Mouse (Mus musculus) Patski (cell line): ENCODE measurements around the gene Ralgapa2. TPM values are rescaled to one million over a fixed set of nuclear protein-coding genes. Genes with fewer than 3 reads are reported as not detected.

Source experiments
- ATAC-seq: fragments of 100-300 bp; one replicate; pipeline ENCODE4 v1.8.0; 2021
- CTCF ChIA-PET: fragments of 350-600 bp; sonication (Branson Sonifier 250); formaldehyde crosslinking; loops from one replicate; lab custom pipeline; 2022; ENCODE audit warnings: inconsistent platforms; lab: Charles Lee
- POLR2A ChIA-PET: fragments of 350-600 bp; sonication (Branson Sonifier 250); formaldehyde crosslinking; loops from one replicate; lab custom pipeline; 2022; ENCODE audit warnings: antibody characterized with exemption, inconsistent platforms; lab: Charles Lee
- DNase-seq: peaks from one replicate; pipeline ENCODE4 v3.0.0-alpha.2; 2011; ENCODE audit warnings: low read depth, low spot score
- H3K27me3 ChIP-seq: fragments of 371-371 bp; one replicate; pipeline ENCODE4 v1.5.1; 2021
- CTCF ChIP-seq: fragments of 100-300 bp; IDR thresholded peaks from one replicate; pipeline ENCODE4 v1.5.1; 2021
- in situ Hi-C: fragments of 300-500 bp; cut with MboI; formaldehyde crosslinking; loops from 3 replicates; pipeline ENCODE4 v1.11.1; 2018; ENCODE audit warnings: low pct_unique_long_range_greater_than_20kb, mixed read lengths
- polyA plus RNA-seq: library from polyadenylated mRNA; unstranded; gene quantifications from one replicate; pipeline ENCODE4 v1.2.3, GENCODE M21; 2021

The Ralgapa2 gene
- polyA plus RNA-seq, 1 experiment from 2014 or later: 4.7 TPM

DNA sequence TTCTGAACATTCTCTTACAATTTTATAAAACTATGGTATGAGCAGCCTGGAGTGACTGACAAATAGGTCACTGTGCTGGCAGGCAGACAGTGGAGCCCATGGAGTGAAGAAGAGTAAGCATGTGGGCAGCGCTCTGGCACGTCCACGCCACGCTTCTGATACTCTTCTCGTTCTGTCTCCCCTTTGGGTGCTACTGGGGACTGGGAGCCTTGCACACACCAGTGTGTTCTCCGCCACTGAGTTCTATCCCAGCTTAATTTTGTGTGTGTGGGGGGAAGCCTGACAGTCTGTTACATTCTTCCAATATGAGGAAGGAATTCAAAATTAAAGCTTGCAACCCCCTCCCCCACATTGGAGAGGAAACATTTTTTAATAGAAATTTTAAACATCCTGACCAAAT is 221.8 kb downstream of the Ralgapa2 start:
- ATAC-seq (no peak), DNase-seq (no peak)
- POLR2A ChIA-PET: no interaction called here
- in situ Hi-C loops: no loop called here
- TF ChIP-seq CTCF: no peak
- H3K27me3 ChIP-seq: no peaks in the 10 kb centered on the region
- CTCF ChIA-PET: interaction anchor here (1.4 kb wide), 1 partner anchor 17 kb away, joined by 3 read pairs; no protein-coding TSS in a partner anchor

DNA sequence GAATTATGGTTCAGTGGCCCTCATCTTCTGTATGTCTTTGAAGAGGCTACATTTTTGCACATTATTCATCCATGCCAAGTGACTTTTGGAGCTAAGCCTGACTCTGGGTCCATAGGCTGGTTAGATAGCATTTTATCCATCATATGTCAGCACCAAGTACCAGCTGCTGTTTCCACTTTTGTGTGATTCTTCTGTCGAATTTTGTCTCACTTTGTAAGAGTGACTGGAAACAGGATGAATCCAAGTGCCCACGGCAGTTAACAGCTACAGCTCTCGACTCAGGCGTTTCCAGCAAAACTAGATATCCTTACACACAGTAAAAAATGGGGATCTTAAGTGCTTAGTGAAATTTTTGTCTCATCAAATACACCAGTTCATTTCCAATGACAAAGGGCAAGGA is 222.8 kb downstream of the Ralgapa2 start:
- in situ Hi-C loops: no loop called here
- CTCF ChIA-PET: no interaction called here
- ATAC-seq (no peak), DNase-seq (no peak)
- TF ChIP-seq CTCF: no peak
- POLR2A ChIA-PET: no interaction called here
- H3K27me3 ChIP-seq: no peaks in the 10 kb centered on the region

DNA sequence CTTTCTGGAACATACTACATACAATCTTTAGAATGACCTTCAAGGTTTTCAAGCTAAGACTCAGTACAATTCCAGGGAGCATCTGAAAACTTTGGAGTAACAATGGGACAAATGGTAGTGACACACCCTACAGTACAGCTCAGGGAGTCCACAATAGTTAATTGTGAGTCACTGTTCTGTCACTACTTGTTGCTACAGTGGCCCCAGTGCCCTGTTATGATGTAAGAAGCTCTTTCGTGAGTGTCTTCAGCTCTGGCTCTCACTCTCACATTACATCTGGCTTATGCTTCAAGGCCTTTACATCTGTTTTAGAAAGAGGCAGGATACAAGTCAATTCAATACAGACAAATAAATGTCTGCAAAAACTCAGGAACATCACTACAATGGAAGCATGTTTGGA is 223.8 kb downstream of the Ralgapa2 start:
- ATAC-seq (no peak), DNase-seq (no peak)
- TF ChIP-seq CTCF: no peak
- ChIA-PET CTCF (interaction anchor here (0.7 to 1.1 kb wide), 3 partner anchors 12 to 17 kb away, joined by 3 to 4 read pairs (median 3); no protein-coding TSS in a partner anchor), POLR2A (no interaction called here)
- H3K27me3 ChIP-seq: no peaks in the 10 kb centered on the region
- in situ Hi-C loops: no loop called here

DNA sequence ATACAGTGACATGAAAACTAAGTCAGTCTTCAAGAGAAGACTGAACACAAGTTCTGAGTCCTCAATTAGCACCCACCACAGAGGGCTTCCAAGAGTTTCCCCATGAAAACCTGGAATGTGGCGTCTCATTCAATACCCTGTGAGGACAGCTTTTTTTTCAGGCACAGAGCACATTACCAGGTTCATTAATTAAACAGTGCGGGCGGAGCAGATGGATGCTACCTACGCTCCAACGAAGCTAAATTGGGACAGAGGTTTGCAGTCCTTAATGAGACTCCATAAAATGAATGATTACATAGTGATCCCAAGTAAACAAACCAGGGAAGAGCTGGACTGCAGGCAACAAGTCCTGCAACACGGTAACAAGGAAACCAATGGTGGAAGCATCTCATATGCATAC is 224.6 kb downstream of the Ralgapa2 start:
- POLR2A ChIA-PET: no interaction called here
- CTCF ChIA-PET: interaction anchor here (1.1 kb wide), 2 partner anchors 11 to 14 kb away, joined by 3 to 4 read pairs; no protein-coding TSS in a partner anchor

DNA sequence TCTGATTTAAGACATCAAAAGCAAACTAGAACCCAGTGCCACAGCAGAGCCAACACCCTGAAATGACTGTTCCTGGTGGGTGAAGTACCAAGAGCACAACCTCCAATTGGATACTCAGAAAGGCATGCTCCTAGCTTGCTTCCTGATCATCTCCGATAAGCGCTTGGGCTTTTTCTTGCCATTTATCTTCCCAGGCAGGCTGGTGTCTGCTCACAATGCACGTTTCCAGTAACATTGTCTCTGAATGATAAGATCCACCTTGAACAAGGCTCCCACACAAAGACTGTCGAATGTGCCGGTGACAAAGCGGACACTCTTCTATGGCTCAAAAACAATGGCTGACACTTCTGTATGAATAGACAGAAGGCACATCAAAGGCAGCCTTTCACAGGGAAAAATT is 230.8 kb downstream of the Ralgapa2 start:
- DNase-seq (no peak), ATAC-seq (no peak)
- ChIA-PET POLR2A (no interaction called here), CTCF (no interaction called here)
- no peak for TF ChIP-seq CTCF
- in situ Hi-C loops: no loop called here
- no peaks in the 10 kb centered on the region for H3K27me3 ChIP-seq

More for the DNA sequence above, 224.6 kb downstream of the Ralgapa2 start:
- no peak for ATAC-seq
- in situ Hi-C loops: no loop called here
- no peaks in the 10 kb centered on the region for H3K27me3 ChIP-seq
- no peak for TF ChIP-seq CTCF
- DNase-seq: no peak

DNA sequence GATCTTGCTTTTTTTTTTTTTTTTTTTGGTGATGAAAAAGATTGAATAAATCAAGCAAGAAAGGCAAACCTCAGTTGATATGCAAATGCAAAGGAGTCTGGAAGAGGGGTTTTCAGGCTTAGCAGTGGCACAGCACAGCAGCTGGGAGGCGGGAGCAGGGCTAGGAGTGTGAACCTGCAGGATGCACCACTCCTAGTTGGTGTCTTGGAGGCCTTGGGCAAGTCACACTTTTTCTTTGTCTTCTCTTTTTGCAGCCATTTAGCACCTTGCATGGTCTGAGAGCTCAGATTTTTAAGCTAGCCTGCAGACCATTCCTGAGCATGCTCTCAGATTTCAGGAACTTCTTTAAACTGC is 231.2 kb downstream of the Ralgapa2 start:
- ATAC-seq (no peak), DNase-seq (no peak)
- ChIA-PET CTCF (no interaction called here), POLR2A (no interaction called here)
- in situ Hi-C loops: no loop called here
- no peak for TF ChIP-seq CTCF
- H3K27me3 ChIP-seq: no peaks in the 10 kb centered on the region

DNA sequence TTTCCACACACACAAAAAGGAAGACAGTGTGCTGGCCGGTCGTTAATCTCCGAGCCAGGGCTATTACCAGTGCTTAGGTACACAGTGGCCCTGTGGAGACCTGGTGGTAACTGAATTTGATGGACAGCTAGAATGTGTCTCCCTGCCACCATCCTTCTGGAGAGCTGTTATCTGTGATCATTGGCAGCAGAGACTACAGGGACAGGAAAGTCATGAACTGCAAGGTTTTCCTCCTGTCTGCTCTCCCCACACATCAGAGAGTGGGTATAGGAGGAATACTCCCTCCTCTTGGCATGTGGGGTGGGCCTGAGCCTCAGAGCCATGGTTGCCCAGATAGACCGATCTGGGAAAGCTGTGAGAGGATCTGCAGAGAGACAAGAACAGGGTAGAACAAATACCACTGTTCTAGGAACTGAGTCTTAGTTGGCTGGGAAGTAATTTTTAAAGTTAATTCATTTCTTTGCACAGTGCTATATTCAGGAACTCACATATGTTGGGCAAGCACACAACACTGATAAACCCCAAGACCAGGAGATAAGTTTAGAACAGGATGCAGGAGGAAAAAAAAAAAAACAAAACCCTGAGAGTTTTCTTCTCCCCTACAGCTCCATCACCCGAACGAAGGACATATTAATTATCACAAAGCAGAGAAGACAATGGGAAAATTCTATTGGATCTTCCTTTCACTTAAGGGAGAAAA is 231.8 kb downstream of the Ralgapa2 start:
- H3K27me3 ChIP-seq: no peaks in the 10 kb centered on the region
- in situ Hi-C loops: no loop called here
- ChIA-PET CTCF (no interaction called here), POLR2A (no interaction called here)
- no peak for TF ChIP-seq CTCF
- DNase-seq (no peak), ATAC-seq (no peak)

DNA sequence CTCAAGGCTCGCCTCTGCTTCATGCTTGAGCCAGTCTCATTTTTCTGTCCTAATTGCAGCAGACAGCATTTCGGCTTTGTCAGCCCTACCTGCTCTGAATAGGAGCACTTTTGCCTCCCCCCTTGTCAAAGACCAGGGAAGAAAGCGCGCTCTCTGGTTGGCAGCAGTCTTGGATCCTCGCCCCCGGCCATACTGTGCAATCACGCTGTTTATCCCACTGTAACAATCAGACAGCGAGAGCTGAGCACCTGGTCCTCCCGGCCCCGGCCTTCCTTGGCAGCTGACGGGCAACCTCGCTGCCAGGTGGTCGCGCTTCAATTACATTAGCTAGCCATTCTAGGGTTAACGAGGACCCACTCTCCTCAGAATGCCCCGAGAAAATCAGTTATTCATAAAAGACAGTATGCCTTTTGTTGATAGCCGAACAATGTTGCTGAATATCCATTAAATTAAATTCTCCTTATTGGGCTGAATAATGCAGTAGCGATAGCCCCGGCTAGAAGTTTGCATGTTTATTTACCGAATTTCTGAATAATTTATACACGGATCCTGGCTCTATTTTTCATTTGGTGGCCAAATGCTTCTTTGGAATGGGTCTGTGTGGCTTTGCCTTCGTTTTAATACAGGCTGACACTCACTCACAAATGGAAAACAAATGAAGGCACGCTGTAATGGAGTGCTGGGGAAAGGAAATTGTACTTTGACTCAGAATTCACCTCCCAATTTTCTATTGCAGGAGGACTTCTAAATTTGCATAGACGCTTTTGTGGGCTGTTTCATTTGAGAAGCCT is 232.5 kb downstream of the Ralgapa2 start:
- ChIA-PET CTCF (interaction anchor here (1.0 kb wide), 1 partner anchor 12 kb away, joined by 4 read pairs; no protein-coding TSS in a partner anchor), POLR2A (no interaction called here)
- DNase-seq (no peak), ATAC-seq (no peak)
- H3K27me3 ChIP-seq: no peaks in the 10 kb centered on the region
- no peak for TF ChIP-seq CTCF
- in situ Hi-C loops: no loop called here

DNA sequence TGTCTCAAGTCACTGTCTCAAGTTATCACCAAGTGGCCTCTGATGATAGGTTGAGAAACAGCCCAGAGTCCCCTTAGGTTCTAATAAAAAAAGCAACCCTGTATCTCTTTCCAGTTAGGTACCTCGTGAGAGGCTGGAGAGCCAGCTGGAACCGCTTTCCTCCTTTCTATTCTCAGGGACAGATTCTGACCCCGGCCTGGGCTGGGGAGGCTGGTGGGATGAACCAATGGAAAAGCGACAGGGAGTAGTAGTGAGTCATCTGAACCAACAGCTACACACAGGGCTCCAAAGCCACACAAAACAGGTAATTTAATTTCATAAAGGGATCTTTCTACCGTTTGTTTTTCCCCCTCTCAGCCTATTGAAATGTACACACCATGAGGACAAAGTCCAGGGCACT is 233.8 kb downstream of the Ralgapa2 start:
- in situ Hi-C loops: no loop called here
- no peaks in the 10 kb centered on the region for H3K27me3 ChIP-seq
- no peak for TF ChIP-seq CTCF
- ATAC-seq: no peak
- POLR2A ChIA-PET: no interaction called here
- DNase-seq: no peak
- CTCF ChIA-PET: interaction anchor here (1.0 kb wide), 1 partner anchor 11 kb away, joined by 4 read pairs; no protein-coding TSS in a partner anchor

DNA sequence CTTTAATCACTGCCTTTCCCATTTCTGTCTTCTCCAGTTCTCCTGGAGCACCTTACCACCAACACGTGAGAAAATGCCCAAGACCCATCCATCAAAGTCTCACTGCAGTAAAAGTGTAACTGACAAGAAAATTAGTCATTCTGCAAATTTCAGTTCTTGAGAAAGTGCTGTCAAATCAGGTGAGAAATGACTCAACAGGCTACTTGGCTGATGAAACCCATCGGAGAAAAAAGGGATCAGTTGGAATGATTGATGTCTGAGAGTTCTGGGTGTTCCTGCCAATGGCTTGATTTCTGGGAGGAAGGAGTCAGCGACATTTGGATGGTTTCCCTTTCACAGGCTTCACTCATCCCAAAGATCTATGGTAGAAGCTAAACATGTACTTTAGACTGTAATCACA is 245.6 kb downstream of the Ralgapa2 start:
- H3K27me3 ChIP-seq: no peaks in the 10 kb centered on the region
- no peak for TF ChIP-seq CTCF
- DNase-seq: no peak
- in situ Hi-C loops: no loop called here
- ChIA-PET POLR2A (no interaction called here), CTCF (interaction anchor here (0.7 to 1.3 kb wide), 3 partner anchors 9 to 61 kb away, joined by 3 to 4 read pairs (median 3); no protein-coding TSS in a partner anchor)
- no peak for ATAC-seq

DNA sequence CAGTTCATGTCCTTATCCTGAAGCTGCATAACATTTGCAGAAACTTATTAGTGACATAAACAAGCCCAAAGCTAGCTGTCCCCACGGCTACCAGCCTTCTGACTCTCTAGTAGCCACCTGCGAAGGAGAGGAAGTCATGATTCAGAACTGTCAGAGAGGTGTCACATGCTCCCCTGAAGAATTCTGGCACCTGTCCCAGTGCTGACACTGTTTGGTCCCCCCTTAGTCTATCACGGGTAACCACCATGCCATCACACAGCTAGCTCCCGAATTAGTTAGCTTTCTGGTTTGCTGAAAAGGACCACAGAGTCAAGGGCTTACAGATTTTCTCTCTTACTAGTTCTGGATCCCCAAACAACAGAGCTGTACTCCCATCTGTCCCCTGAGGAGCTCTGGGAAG is 247.1 kb downstream of the Ralgapa2 start:
- in situ Hi-C loops: no loop called here
- POLR2A ChIA-PET: no interaction called here
- no peak for TF ChIP-seq CTCF
- ATAC-seq (peak; percentile 22), DNase-seq (no peak)
- CTCF ChIA-PET: interaction anchor here (1.1 to 2.3 kb wide), 2 partner anchors 8 to 11 kb away, joined by 4 to 5 read pairs; no protein-coding TSS in a partner anchor
- H3K27me3 ChIP-seq: no peaks in the 10 kb centered on the region
